Mouse (Mus musculus): ENCODE results near the gene Msto1.
"Not testable (repeated sequence)": the region's sequence is repeated elsewhere in the genome, so short reads cannot be mapped to it uniquely, and the experiment has no call there.

Msto1 gene

GRCm38 (mm10) chr3:88913511-88914383, at the start of gene Msto1:
Gene Msto1 (minus strand): TSS chr3:88913999.
- peak; percentile 95 for DNase-seq (ENCODE audit: inconsistent ontology term)

GRCm38 (mm10) chr3:88963211-88963610, 49.4 kb upstream of the Msto1 start:
- not testable (repeated sequence) for DNase-seq (ENCODE audit: inconsistent ontology term)

GRCm38 (mm10) chr3:88953736-88954135, 39.9 kb upstream of the Msto1 start:
- no peak for DNase-seq (ENCODE audit: inconsistent ontology term)

GRCm38 (mm10) chr3:88953246-88953645, 39.4 kb upstream of the Msto1 start:
- DNase-seq (ENCODE audit: inconsistent ontology term) = no peak

GRCm38 (mm10) chr3:88951327-88951800, 37.6 kb upstream of the Msto1 start:
- DNase-seq (ENCODE audit: inconsistent ontology term) = peak; percentile 4

GRCm38 (mm10) chr3:88950576-88951326, 37.0 kb upstream of the Msto1 start, which contains the start of the genes Ash1l and Dap3:
Gene Ash1l (plus strand): TSS chr3:88950622.
Gene Dap3 (minus strand): TSS chr3:88951181.
- DNase-seq (ENCODE audit: inconsistent ontology term) = peak; percentile 88

GRCm38 (mm10) chr3:88949786-88950575, 36.2 kb upstream of the Msto1 start:
- peak; percentile 95 for DNase-seq (ENCODE audit: inconsistent ontology term)

- DNase-seq (ENCODE audit: inconsistent ontology term) = no peak
These were observed 30.3 kb upstream of the Msto1 start for GRCm38 (mm10) chr3:88944109-88944508.

- no peak for DNase-seq (ENCODE audit: inconsistent ontology term)
These were observed 28.6 kb upstream of the Msto1 start for GRCm38 (mm10) chr3:88942316-88942880.

- peak; percentile 22 for DNase-seq (ENCODE audit: inconsistent ontology term)
These were observed 25.9 kb upstream of the Msto1 start for GRCm38 (mm10) chr3:88939749-88940148.

GRCm38 (mm10) chr3:88939071-88939470, 25.3 kb upstream of the Msto1 start:
- no peak for DNase-seq (ENCODE audit: inconsistent ontology term)

GRCm38 (mm10) chr3:88929501-88929900, 15.7 kb upstream of the Msto1 start:
- DNase-seq (ENCODE audit: inconsistent ontology term) = no peak

- DNase-seq (ENCODE audit: inconsistent ontology term) = no peak
These were observed 11.9 kb upstream of the Msto1 start for GRCm38 (mm10) chr3:88925651-88926050.

GRCm38 (mm10) chr3:88923989-88924591, 10.3 kb upstream of the Msto1 start:
- DNase-seq (ENCODE audit: inconsistent ontology term) = no peak

GRCm38 (mm10) chr3:88921411-88921810, 7.6 kb upstream of the Msto1 start:
- DNase-seq (ENCODE audit: inconsistent ontology term) = no peak

- DNase-seq (ENCODE audit: inconsistent ontology term) = no peak
These were observed 5.2 kb upstream of the Msto1 start for GRCm38 (mm10) chr3:88918981-88919380.

GRCm38 (mm10) chr3:88914384-88914810, 598 bp upstream of the Msto1 start:
- DNase-seq (ENCODE audit: inconsistent ontology term) = no peak

GRCm38 (mm10) chr3:88912585-88912984, 1.2 kb downstream of the Msto1 start:
- DNase-seq (ENCODE audit: inconsistent ontology term) = no peak

- DNase-seq (ENCODE audit: inconsistent ontology term) = no peak
These were observed 7.2 kb downstream of the Msto1 start for GRCm38 (mm10) chr3:88906393-88907159.

GRCm38 (mm10) chr3:88905741-88906140, 8.1 kb downstream of the Msto1 start:
- no peak for DNase-seq (ENCODE audit: inconsistent ontology term)
